Mouse (Mus musculus) liver, adult 2 months (tissue): ENCODE measurements around the gene Cyb5d1. TPM values are rescaled to one million over a fixed set of nuclear protein-coding genes. Genes with fewer than 3 reads are reported as not detected.

Source experiments
- DNase-seq: peaks from one replicate; pipeline ENCODE4 v3.0.0-alpha.2; 2011; ENCODE audit warnings: low read depth, low spot score; ENCODE audit errors: extremely low read depth
- H3K27ac ChIP-seq: fragments of 200-500 bp; replicated peaks from 2 replicates; pipeline ENCODE4 v1.5.1; 2012; ENCODE audit warnings: low read depth, mild to moderate bottlenecking, control low read depth, inconsistent platforms, low read length; ENCODE audit not compliant: insufficient read depth
- H3K27me3 ChIP-seq: fragments of 200-500 bp; 2 replicates; pipeline ENCODE4 v1.6.1; 2012; ENCODE audit warnings: mild to moderate bottlenecking, moderate library complexity, low read length, inconsistent platforms; ENCODE audit not compliant: control insufficient read depth, insufficient read depth
- H3K36me3 ChIP-seq: fragments of 200-500 bp; 2 replicates; pipeline ENCODE4 v1.6.1; 2012; ENCODE audit warnings: low read length, inconsistent platforms; ENCODE audit not compliant: control insufficient read depth, insufficient read depth
- H3K4me1 ChIP-seq: fragments of 200-500 bp; 2 replicates; pipeline ENCODE4 v1.6.1; 2011; ENCODE audit warnings: low read length; ENCODE audit not compliant: control insufficient read depth, insufficient read depth
- H3K4me3 ChIP-seq: fragments of 200-500 bp; 2 replicates; pipeline ENCODE4 v1.5.1; 2011; ENCODE audit warnings: low read depth, mild to moderate bottlenecking, control low read depth, low read length, moderate library complexity; ENCODE audit not compliant: insufficient read depth
- H3K79me2 ChIP-seq: fragments of 200-500 bp; 2 replicates; pipeline ENCODE4 v1.6.1; 2012; ENCODE audit warnings: inconsistent platforms, mild to moderate bottlenecking, low read length, moderate library complexity; ENCODE audit not compliant: control insufficient read depth, insufficient read depth
- H3K9ac ChIP-seq: fragments of 200-500 bp; 2 replicates; pipeline ENCODE4 v1.6.1; 2012; ENCODE audit warnings: low read depth, mild to moderate bottlenecking, control low read depth, inconsistent platforms, low read length
- CTCF ChIP-seq: fragments of 200-500 bp; IDR thresholded peaks from 2 replicates; pipeline ENCODE4 v1.5.1; 2011; ENCODE audit warnings: low read depth, low read length, control low read depth
- POLR2A ChIP-seq: fragments of 200-500 bp; IDR thresholded peaks from 2 replicates; pipeline ENCODE4 v1.6.1; 2011; ENCODE audit warnings: low read length, control low read depth; ENCODE audit not compliant: insufficient read depth; ENCODE audit errors: extremely low read depth
- WGBS: fragments of 180-500 bp; shearing (Covaris S2); methylation state at CpG from one replicate; pipeline ENCODE4 v1.1.7; 2018; 5-methylcytosine and 5-hydroxymethylcytosine counted together
- polyA plus RNA-seq: library from polyadenylated mRNA; depleted of rRNA; stranded (reverse); fragments of >200 nt; gene quantifications from 2 replicates; pipeline ENCODE4 v1.2.3, GENCODE M21; 2012
- total RNA-seq: library from RNA; depleted of rRNA; stranded (reverse); fragments of >200 nt; gene quantifications from 2 replicates; pipeline ENCODE4 v1.2.3, GENCODE M21; 2014

Cyb5d1 gene
- total and polyA plus RNA-seq, 2 experiments = 21.1 to 40.7 TPM

- H3K4me3 ChIP-seq = no peak overlapping the region
- no peak for DNase-seq
- H3K9ac ChIP-seq = no peak overlapping the region
- no peaks in the 10 kb centered on the region for H3K79me2 ChIP-seq
- no peak for TF ChIP-seq POLR2A
- no peak for TF ChIP-seq CTCF
- H3K4me1 ChIP-seq = peaks cover 7% of the 10 kb centered on the region
- no peaks in the 10 kb centered on the region for H3K36me3 ChIP-seq
- WGBS = 43% methylated on average over 25 of the region's 25 CpGs
- H3K27me3 ChIP-seq = no peaks in the 10 kb centered on the region
- no peak overlapping the region for H3K27ac ChIP-seq
Observed at GRCm38 (mm10) chr11:69421131-69421977, 25.9 kb upstream of the Cyb5d1 start.

- Histone ChIP-seq H3K27me3 (no peaks in the 10 kb centered on the region), H3K4me1 (peaks cover 9% of the 10 kb centered on the region), H3K79me2 (no peaks in the 10 kb centered on the region), H3K4me3 (peak overlapping the region; percentile 59; the same call in 1 of the 2 replicates), H3K9ac (0 out of 2 replicates have a peak overlapping the region, but pooled peaks have one; percentile 6), H3K36me3 (no peaks in the 10 kb centered on the region), H3K27ac (no peak overlapping the region)
- DNase-seq = no peak
- TF ChIP-seq POLR2A (no peak), CTCF (no peak)
- 26% methylated on average over 10 of the region's 10 CpGs for WGBS
Observed at GRCm38 (mm10) chr11:69420554-69421000, 25.1 kb upstream of the Cyb5d1 start.

- WGBS = under 1% methylated on average over 31 of the region's 31 CpGs
- H3K27me3 ChIP-seq = no peaks in the 10 kb centered on the region
- H3K4me3 ChIP-seq = peak overlapping the region; percentile 59
- H3K79me2 ChIP-seq = no peaks in the 10 kb centered on the region
- peak overlapping the region; percentile 45 for H3K27ac ChIP-seq
- no peak for DNase-seq
- H3K9ac ChIP-seq = peak overlapping the region; percentile 63
- TF ChIP-seq POLR2A (no peak), CTCF (no peak)
- H3K36me3 ChIP-seq = no peaks in the 10 kb centered on the region
- H3K4me1 ChIP-seq = peaks cover 11% of the 10 kb centered on the region
Observed at GRCm38 (mm10) chr11:69419813-69420553, 24.6 kb upstream of the Cyb5d1 start.

- no peak for DNase-seq
- Histone ChIP-seq H3K9ac (peak overlapping the region; percentile 63), H3K79me2 (no peaks in the 10 kb centered on the region)
Observed at GRCm38 (mm10) chr11:69419443-69419812, 24.0 kb upstream of the Cyb5d1 start.

GRCm38 (mm10) chr11:69418481-69419442 lies 23.3 kb upstream of the Cyb5d1 start:
- TF ChIP-seq CTCF = peak; percentile 12; the same call in 1 of the 2 replicates
- TF ChIP-seq POLR2A = peak; percentile 79; the same call in 1 of the 2 replicates
- peaks cover 20% of the 10 kb centered on the region for H3K4me1 ChIP-seq
- peak overlapping the region; percentile 98 for H3K27ac ChIP-seq
- no peaks in the 10 kb centered on the region for H3K79me2 ChIP-seq
- no peaks in the 10 kb centered on the region for H3K36me3 ChIP-seq
- H3K4me3 ChIP-seq = peak overlapping the region; percentile 62
- peak; percentile 99 for DNase-seq
- H3K27me3 ChIP-seq = no peaks in the 10 kb centered on the region
- peak overlapping the region; percentile 86 for H3K9ac ChIP-seq
- under 1% methylated on average over 45 of the region's 45 CpGs for WGBS

More at GRCm38 (mm10) chr11:69419443-69419812, 24.0 kb upstream of the Cyb5d1 start:
- under 1% methylated on average over 19 of the region's 19 CpGs for WGBS
- Histone ChIP-seq H3K36me3 (no peaks in the 10 kb centered on the region), H3K4me3 (peak overlapping the region; percentile 59), H3K27me3 (no peaks in the 10 kb centered on the region), H3K27ac (peak overlapping the region; percentile 45), H3K4me1 (peaks cover 13% of the 10 kb centered on the region)
- peak; percentile 41 for TF ChIP-seq CTCF
- TF ChIP-seq POLR2A = no peak
